Mouse (Mus musculus) neural tube, embryonic 14.5 days (tissue): ENCODE measurements around the gene Cyp4a12b. TPM values are rescaled to one million over a fixed set of nuclear protein-coding genes. Genes with fewer than 3 reads are reported as not detected.
"Not testable (repeated sequence)": the region's sequence is repeated elsewhere in the genome, so short reads cannot be mapped to it uniquely, and the experiment has no call there.

Experiments
- ATAC-seq: fragments of 200-750 bp; cut with Nextera tagmentation; 2 replicates; pipeline ENCODE4 v1.8.0; 2017; ENCODE audit warnings: low read depth, mild to moderate bottlenecking, moderate TSS enrichment, moderate library complexity
- H3K27ac ChIP-seq: fragments of 300-500 bp; sonication (generic); 2 replicates; pipeline ENCODE4 v1.5.1; 2014; ENCODE audit warnings: low read depth, mild to moderate bottlenecking, control low read depth, low read length, moderate library complexity, mixed read lengths
- H3K27me3 ChIP-seq: fragments of 300-500 bp; sonication (generic); 2 replicates; pipeline ENCODE4 v1.6.1; 2014; ENCODE audit warnings: low read length; ENCODE audit not compliant: control insufficient read depth, insufficient read depth
- H3K36me3 ChIP-seq: fragments of 300-500 bp; sonication (generic); 2 replicates; pipeline ENCODE4 v1.6.1; 2014; ENCODE audit warnings: low read length, mixed read lengths; ENCODE audit not compliant: control insufficient read depth, insufficient read depth
- H3K4me1 ChIP-seq: fragments of 300-500 bp; sonication (generic); 2 replicates; pipeline ENCODE4 v1.6.1; 2014; ENCODE audit warnings: low read length; ENCODE audit not compliant: control insufficient read depth, insufficient read depth
- H3K4me2 ChIP-seq: fragments of 300-500 bp; sonication (generic); 2 replicates; pipeline ENCODE4 v1.6.1; 2014; ENCODE audit warnings: mild to moderate bottlenecking, low read depth, low read length, control low read depth
- H3K4me3 ChIP-seq: fragments of 300-500 bp; sonication (generic); 2 replicates; pipeline ENCODE4 v1.5.1; 2014; ENCODE audit warnings: low read depth, low read length, control low read depth, mixed read lengths
- H3K9ac ChIP-seq: fragments of 300-500 bp; sonication (generic); replicated peaks from 2 replicates; pipeline ENCODE4 v1.6.1; 2014; ENCODE audit warnings: low read depth, mild to moderate bottlenecking, control low read depth, low read length, mixed read lengths
- H3K9me3 ChIP-seq: fragments of 300-500 bp; sonication (generic); 2 replicates; pipeline ENCODE4 v1.6.1; 2016; ENCODE audit warnings: low read length; ENCODE audit not compliant: control insufficient read depth
- WGBS: fragments of 180-500 bp; shearing (Covaris S2); extraction: QIAGEN DNeasy Blood & Tissue Kit; methylation state at CpG from one replicate; pipeline ENCODE4 v1.1.7; 2014; 5-methylcytosine and 5-hydroxymethylcytosine counted together
- polyA plus RNA-seq: library from polyadenylated mRNA; unstranded; fragments of >200 nt; fragmentation: Nextera tagmentation; extraction: Ambion mirVana; gene quantifications from 2 replicates; pipeline ENCODE4 v1.2.1, GENCODE M21; 2014

The Cyp4a12b gene
- polyA plus RNA-seq: not detected in 2 replicates

DNA sequence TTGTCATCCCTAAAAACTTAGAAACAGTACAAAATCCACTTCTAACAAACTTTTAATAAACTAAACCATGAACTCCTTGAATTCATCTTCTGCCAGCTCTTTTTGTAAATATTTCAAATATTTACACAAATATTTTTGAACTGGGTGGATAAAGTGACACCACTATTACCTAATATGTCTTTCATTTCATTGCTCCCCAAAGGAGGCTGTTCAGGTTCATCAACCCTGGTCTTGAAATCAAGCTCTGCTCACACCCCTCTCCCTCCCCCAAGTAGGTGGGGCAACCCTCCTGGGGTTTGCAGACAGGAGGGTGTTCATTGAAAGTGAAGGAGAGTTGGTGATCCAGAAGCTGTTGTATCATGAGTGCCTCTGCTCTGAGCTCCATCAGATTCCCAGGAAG, at the start of gene Cyp4a12b:
TSS of gene Cyp4a12b (plus strand) at position 301 of the 400 bp plus-strand sequence.
- not testable (repeated sequence) for ATAC-seq, H3K4me2 ChIP-seq, H3K9ac ChIP-seq, H3K36me3 ChIP-seq, H3K9me3 ChIP-seq, H3K4me3 ChIP-seq, H3K4me1 ChIP-seq, H3K27ac ChIP-seq, H3K27me3 ChIP-seq

DNA sequence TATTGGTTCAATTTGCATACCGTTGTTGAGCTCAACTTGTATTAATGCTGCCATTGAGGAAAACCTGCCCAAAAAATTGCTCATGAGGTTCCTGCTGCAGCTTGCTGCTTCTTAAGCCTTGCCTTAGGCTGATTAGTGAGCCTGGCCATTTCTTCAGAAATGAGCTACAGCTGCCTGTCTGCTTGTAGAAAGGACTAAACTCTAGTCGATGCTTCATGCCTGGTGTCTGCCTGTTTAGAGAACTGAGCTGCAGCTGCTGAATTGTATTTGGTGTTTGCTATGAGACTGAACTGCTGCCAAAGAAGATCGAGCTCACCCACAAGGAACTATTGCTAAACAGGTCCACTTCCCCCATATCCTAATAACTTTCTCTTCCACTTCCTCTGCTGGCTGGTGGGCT, 45.8 kb upstream of the Cyp4a12b start:
- not testable (repeated sequence) for H3K27me3 ChIP-seq, H3K9me3 ChIP-seq, H3K27ac ChIP-seq, ATAC-seq, H3K4me1 ChIP-seq, H3K9ac ChIP-seq, H3K4me3 ChIP-seq, H3K4me2 ChIP-seq, H3K36me3 ChIP-seq
- WGBS: 91% methylated on average over 3 of the region's 3 CpGs

DNA sequence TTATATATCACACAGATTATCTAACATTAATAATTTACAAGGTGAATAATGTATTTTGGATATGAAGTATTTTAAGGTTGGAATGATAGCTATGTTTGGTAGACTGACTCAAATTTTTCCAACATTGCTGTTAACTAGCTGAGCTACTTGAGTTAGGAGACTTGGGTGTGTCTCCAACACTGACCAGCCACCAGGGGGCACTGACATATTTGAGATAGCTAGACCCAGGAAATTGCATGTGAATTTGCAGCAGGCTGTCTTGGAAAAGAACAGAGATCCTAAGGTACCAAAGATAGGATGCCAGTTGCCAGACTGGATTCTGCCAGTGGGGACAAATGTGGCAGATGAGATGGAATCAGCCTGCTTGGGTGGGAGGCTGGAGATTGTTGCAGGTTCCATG, 43.4 kb upstream of the Cyp4a12b start:
- H3K4me2 ChIP-seq, H3K27me3 ChIP-seq, H3K36me3 ChIP-seq, H3K9me3 ChIP-seq, ATAC-seq, H3K9ac ChIP-seq, H3K27ac ChIP-seq, H3K4me1 ChIP-seq, H3K4me3 ChIP-seq: not testable (repeated sequence)

DNA sequence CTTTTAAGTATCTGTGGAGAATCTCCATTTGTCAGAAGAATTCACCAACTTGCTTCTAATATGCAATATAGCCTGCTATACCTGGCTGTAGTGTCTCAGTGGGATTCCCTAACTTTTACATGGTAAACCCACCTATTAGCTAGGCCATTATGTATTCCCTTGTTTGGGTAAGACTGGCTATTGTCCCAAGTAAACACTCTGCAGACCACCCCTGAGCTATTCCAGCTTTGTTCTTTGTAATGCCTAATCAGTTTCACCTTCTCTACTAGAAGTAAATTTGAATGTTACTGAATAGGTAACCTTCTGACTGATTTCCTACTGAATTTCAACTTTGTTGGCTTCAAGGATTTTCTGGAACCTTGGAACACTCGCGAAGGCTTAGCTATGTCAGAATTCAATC, 15.2 kb upstream of the Cyp4a12b start:
- H3K36me3 ChIP-seq, H3K4me1 ChIP-seq, H3K4me2 ChIP-seq, H3K4me3 ChIP-seq, H3K27me3 ChIP-seq, H3K9me3 ChIP-seq, H3K9ac ChIP-seq, ATAC-seq, H3K27ac ChIP-seq: not testable (repeated sequence)
- 94% methylated on average over 2 of the region's 2 CpGs for WGBS

DNA sequence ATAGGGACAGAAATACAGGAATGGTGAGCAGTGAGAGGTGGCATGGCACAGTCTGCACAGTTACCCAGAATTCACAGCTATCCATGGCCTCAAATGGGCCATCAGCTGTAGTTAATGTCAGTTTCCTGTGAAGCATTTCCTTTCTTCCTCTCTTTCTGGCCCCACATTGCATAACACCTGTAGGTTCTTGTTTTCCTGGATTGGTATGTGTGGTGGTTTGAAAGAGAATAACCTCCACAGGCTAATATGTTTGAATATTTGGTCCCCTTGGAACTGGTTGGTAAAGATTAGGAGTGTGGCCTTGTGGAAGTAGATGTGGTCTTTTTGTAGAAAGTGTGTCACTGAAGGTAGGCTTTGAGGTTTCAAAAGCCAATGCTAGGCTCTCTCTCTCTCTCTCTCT, 14.5 kb upstream of the Cyp4a12b start:
- H3K27ac ChIP-seq, H3K9ac ChIP-seq, ATAC-seq, H3K9me3 ChIP-seq, H3K4me3 ChIP-seq, H3K27me3 ChIP-seq, H3K36me3 ChIP-seq, H3K4me1 ChIP-seq, H3K4me2 ChIP-seq: not testable (repeated sequence)

DNA sequence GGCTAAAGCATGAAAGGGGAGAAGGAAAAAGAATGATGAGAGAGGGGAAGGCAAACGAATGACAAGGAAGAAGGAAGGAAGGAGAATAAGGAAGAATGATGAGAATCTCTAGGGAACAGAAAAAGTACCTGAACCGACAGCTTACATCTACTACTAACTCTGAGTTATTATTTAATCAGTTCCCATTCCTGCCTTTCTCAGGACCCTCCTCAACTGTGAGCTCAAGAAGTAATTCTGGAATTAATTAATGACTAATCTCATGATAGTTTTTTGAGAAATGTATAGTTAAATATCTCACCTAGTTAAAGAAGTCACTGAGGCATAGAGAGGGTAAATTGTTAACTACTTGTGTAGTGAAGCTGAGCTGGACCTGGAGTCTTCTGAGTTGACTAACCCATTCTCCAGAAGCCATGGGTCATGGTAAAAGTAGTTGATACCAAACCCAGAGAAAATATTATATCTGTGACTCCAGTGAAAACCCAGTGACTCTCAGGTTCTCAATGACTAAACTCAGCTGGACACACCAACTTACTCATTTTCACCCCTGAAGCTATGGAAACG, 39.2 kb downstream of the Cyp4a12b start:
- Histone ChIP-seq H3K4me2 (no peak overlapping the region), H3K36me3 (no peaks in the 10 kb centered on the region), H3K9ac (no peak overlapping the region), H3K4me1 (no peaks in the 10 kb centered on the region), H3K27me3 (no peaks in the 10 kb centered on the region), H3K27ac (no peak overlapping the region), H3K4me3 (no peak overlapping the region), H3K9me3 (no peaks in the 10 kb centered on the region)
- no peak for ATAC-seq
- WGBS: 73% methylated on average over 3 of the region's 3 CpGs

DNA sequence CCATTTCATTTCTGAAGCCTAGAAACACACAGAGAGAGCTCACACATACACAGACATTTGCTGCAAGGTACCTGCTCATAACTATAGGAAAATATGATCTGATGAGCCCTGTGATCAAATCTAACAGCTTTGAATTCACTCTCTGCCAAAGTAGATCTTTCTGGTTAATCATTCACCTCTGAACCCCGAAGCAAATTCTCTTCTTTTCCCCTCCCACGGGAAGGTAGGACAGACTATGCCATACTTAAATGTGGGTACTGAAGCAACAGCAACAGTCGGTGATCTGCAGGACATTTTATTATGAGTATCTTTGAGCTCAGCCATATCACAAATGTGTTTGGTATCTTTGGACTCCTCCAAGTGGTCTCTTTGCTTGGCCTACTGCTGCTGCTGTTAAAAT, 40.9 kb downstream of the Cyp4a12b start, which contains the start of gene Cyp4a30b:
TSS of gene Cyp4a30b (plus strand) at position 301 of the 400 bp plus-strand sequence.
- H3K4me2 ChIP-seq: no peak within 1 kb of the TSS
- H3K27ac ChIP-seq: no peak within 1 kb of the TSS
- H3K36me3 ChIP-seq: no peaks in the 10 kb centered on the region
- no peak within 1 kb of the TSS for H3K4me3 ChIP-seq
- ATAC-seq: no peak
- 82% methylated on average over 3 of the region's 3 CpGs for WGBS
- no peaks in the 10 kb centered on the region for H3K9me3 ChIP-seq
- no peaks in the 10 kb centered on the region for H3K27me3 ChIP-seq
- H3K4me1 ChIP-seq: no peaks in the 10 kb centered on the region
- no peak within 1 kb of the TSS for H3K9ac ChIP-seq

DNA sequence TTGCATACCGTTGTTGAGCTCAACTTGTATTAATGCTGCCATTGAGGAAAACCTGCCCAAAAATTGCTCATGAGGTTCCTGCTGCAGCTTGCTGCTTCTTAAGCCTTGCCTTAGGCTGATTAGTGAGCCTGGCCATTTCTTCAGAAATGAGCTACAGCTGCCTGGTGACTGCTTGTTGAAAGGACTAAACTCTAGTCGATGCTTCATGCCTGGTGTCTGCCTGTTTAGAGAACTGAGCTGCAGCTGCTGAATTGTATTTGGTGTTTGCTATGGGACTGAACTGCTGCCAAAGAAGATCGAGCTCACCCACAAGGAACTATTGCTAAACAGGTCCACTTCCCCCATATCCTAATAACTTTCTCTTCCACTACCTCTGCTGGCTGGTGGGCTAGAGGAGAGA, 62.2 kb downstream of the Cyp4a12b start:
- 83% methylated on average over 3 of the region's 3 CpGs for WGBS
- not testable (repeated sequence) for H3K9ac ChIP-seq, H3K36me3 ChIP-seq, H3K4me1 ChIP-seq, H3K27me3 ChIP-seq, H3K9me3 ChIP-seq, H3K4me3 ChIP-seq, H3K27ac ChIP-seq, ATAC-seq, H3K4me2 ChIP-seq

DNA sequence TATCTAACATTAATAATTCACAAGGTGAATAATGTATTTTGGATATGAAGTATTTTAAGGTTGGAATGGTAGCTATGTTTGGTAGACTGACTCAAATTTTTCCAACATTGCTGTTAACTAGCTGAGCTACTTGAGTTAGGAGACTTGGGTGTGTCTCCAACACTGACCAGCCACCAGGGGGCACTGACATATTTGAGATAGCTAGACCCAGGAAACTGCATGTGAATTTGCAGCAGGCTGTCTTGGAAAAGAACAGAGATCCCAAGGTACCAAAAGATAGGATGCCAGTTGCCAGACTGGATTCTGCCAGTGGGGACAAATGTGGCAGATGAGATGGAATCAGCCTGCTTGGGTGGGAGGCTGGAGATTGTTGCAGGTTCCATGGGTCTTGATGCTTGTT, 64.6 kb downstream of the Cyp4a12b start:
- H3K4me1 ChIP-seq, H3K4me2 ChIP-seq, H3K9me3 ChIP-seq, H3K27me3 ChIP-seq, ATAC-seq, H3K9ac ChIP-seq, H3K36me3 ChIP-seq, H3K4me3 ChIP-seq, H3K27ac ChIP-seq: not testable (repeated sequence)
